Mouse (Mus musculus) limb, embryonic 11.5 days (tissue): ENCODE measurements at regions not wholly inside any gene's neighbourhood (a gene's known extent, or its start where the extent isn't known, plus 50 kb on each side); places are given as distances from the start of the nearest gene placed in this dataset.

Source experiments
- ATAC-seq: fragments of 200-750 bp; cut with Nextera tagmentation; 2 replicates; pipeline ENCODE4 v1.8.0; 2017; ENCODE audit warnings: low read depth; ENCODE audit not compliant: insufficient number of reproducible peaks, low FRiP score, low TSS enrichment
- DNase-seq: peaks from one replicate; pipeline ENCODE4 v3.0.0-alpha.2; 2015; ENCODE audit warnings: low spot score
- H3K27ac ChIP-seq: fragments of 300-500 bp; sonication (generic); replicated peaks from 2 replicates; pipeline ENCODE4 v1.5.1; 2014; ENCODE audit warnings: low read depth, mild to moderate bottlenecking, low read length
- H3K27me3 ChIP-seq: fragments of 300-500 bp; sonication (generic); 2 replicates; pipeline ENCODE4 v1.6.1; 2014; ENCODE audit warnings: mild to moderate bottlenecking, low read length, mixed read lengths; ENCODE audit not compliant: control insufficient read depth, insufficient read depth
- H3K36me3 ChIP-seq: fragments of 300-500 bp; sonication (generic); 2 replicates; pipeline ENCODE4 v1.6.1; 2014; ENCODE audit warnings: mild to moderate bottlenecking, low read length, moderate library complexity, mixed read lengths; ENCODE audit not compliant: control insufficient read depth, insufficient read depth
- H3K4me1 ChIP-seq: fragments of 300-500 bp; sonication (generic); 2 replicates; pipeline ENCODE4 v1.6.1; 2014; ENCODE audit warnings: low read length, mixed read lengths; ENCODE audit not compliant: control insufficient read depth, insufficient read depth
- H3K4me2 ChIP-seq: fragments of 300-500 bp; sonication (generic); 2 replicates; pipeline ENCODE4 v1.6.1; 2014; ENCODE audit warnings: low read depth, mild to moderate bottlenecking, moderate library complexity; ENCODE audit not compliant: severe bottlenecking
- H3K4me3 ChIP-seq: fragments of 300-500 bp; sonication (generic); 2 replicates; pipeline ENCODE4 v1.5.1; 2014; ENCODE audit warnings: low read depth, low read length
- H3K9ac ChIP-seq: fragments of 300-500 bp; sonication (generic); 2 replicates; pipeline ENCODE4 v1.6.1; 2014; ENCODE audit warnings: mild to moderate bottlenecking, low read length
- H3K9me3 ChIP-seq: fragments of 300-500 bp; sonication (generic); 2 replicates; pipeline ENCODE4 v1.6.1; 2016; ENCODE audit warnings: low read length; ENCODE audit not compliant: control insufficient read depth
- WGBS: fragments of 180-500 bp; shearing (Covaris S2); extraction: QIAGEN DNeasy Blood & Tissue Kit; methylation state at CpG from one replicate; pipeline ENCODE4 v1.1.7; 2014; 5-methylcytosine and 5-hydroxymethylcytosine counted together

DNA sequence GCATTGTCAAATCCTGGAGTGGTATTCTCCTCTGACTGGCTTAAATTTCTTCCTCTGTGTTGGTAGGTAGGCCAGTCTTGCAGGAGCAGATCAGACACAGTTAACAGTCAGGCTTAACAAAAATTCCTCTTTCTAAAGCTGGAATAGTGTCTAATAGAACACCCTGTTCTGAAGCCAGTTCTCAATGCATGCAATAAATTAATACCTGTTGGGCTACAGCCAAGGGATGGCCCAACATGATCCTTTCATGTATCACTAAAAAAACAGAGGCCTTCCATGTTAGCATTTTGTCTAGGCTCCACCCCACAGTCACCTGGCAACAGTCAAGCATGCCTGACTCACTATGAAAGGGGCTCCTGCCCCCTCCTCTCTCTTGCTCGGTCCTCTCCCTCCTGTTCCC is 89.2 kb downstream of the Gm19935 start:
- no peaks in the 10 kb centered on the region for H3K4me1 ChIP-seq
- 64% methylated on average over 1 of the region's 1 CpGs for WGBS
- DNase-seq (no peak), ATAC-seq (no peak)
- no peak overlapping the region for H3K4me2 ChIP-seq
- H3K4me3 ChIP-seq: no peak overlapping the region
- no peak overlapping the region for H3K9ac ChIP-seq
- no peaks in the 10 kb centered on the region for H3K27me3 ChIP-seq
- no peaks in the 10 kb centered on the region for H3K9me3 ChIP-seq
- H3K27ac ChIP-seq: no peak overlapping the region
- H3K36me3 ChIP-seq: no peaks in the 10 kb centered on the region

DNA sequence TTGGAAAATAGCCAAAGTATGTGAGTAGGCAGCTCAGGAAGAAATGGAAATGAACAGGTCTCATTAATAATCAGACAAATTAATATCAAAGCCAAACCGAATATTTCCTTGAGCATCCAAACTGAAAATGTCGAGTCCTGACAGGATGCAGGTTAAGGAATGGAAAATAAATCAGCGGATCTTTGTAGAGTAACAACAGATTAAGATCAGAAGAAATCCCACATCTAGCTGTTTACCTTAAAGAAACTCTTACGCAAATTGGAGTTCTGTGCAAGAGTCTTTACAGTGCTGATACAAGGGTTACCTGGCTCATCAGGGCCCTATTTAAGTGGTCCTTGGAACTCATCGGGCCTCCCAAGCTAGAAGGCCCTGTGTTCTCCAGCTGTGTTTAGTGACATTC is 92.0 kb downstream of the Gm19935 start:
- Histone ChIP-seq H3K9me3 (no peaks in the 10 kb centered on the region), H3K27me3 (no peaks in the 10 kb centered on the region), H3K4me3 (no peak overlapping the region), H3K27ac (no peak overlapping the region), H3K36me3 (no peaks in the 10 kb centered on the region), H3K4me1 (no peaks in the 10 kb centered on the region), H3K4me2 (no peak overlapping the region), H3K9ac (no peak overlapping the region)
- WGBS: 90% methylated on average over 5 of the region's 5 CpGs
- DNase-seq (no peak), ATAC-seq (no peak)

DNA sequence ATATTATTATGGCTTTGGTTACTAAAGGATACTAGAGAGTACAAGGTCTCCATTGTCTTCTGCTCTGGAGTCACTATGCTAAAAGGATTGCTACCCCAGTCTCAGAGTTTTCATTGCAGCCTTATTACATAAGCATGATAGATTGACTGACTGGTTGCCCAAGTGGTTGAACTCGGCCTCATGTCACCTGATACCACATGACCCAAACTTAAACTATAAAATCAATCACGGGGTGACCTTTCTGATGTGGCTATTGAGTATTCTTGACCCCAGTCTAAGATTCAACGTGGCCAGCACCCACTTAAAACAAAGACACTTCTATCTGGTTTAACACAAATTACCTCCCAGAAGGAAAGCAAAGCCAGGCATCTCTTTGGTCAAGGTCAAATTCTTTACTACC is 100.8 kb downstream of the Gm19935 start:
- ATAC-seq (no peak), DNase-seq (no peak)
- 47% methylated on average over 3 of the region's 3 CpGs for WGBS

DNA sequence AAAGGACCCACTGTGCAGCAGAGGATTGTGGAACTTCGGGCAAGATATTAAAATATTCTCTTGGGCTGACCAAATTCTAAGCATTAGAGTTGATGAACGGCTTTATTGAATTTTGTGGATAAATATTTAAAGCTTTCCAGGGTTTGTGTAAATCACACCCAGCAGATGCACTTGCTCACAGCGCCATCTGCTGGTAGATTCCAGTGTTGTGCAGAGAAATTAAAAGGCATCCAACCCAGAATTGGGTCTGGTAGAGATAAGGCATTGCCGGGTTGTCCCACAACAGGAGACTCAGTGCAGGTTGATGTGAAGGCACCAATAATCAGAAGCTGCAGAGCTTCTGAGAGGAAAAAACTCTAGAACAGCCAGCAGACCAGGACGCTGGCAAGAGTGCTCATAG is 108.7 kb downstream of the Gm19935 start:
- no peaks in the 10 kb centered on the region for H3K27me3 ChIP-seq
- no peak overlapping the region for H3K27ac ChIP-seq
- H3K36me3 ChIP-seq: no peaks in the 10 kb centered on the region
- WGBS: 22% methylated on average over 5 of the region's 5 CpGs
- H3K4me3 ChIP-seq: no peak overlapping the region
- H3K4me2 ChIP-seq: no peak overlapping the region
- no peaks in the 10 kb centered on the region for H3K9me3 ChIP-seq
- H3K4me1 ChIP-seq: no peaks in the 10 kb centered on the region
- H3K9ac ChIP-seq: no peak overlapping the region
- DNase-seq (peak; percentile 74), ATAC-seq (no peak)

More for the DNA sequence above, 100.8 kb downstream of the Gm19935 start:
- H3K9ac ChIP-seq: no peak overlapping the region
- no peaks in the 10 kb centered on the region for H3K27me3 ChIP-seq
- no peak overlapping the region for H3K27ac ChIP-seq
- no peaks in the 10 kb centered on the region for H3K4me1 ChIP-seq
- no peaks in the 10 kb centered on the region for H3K36me3 ChIP-seq
- H3K4me2 ChIP-seq: no peak overlapping the region
- no peak overlapping the region for H3K4me3 ChIP-seq
- H3K9me3 ChIP-seq: no peaks in the 10 kb centered on the region

DNA sequence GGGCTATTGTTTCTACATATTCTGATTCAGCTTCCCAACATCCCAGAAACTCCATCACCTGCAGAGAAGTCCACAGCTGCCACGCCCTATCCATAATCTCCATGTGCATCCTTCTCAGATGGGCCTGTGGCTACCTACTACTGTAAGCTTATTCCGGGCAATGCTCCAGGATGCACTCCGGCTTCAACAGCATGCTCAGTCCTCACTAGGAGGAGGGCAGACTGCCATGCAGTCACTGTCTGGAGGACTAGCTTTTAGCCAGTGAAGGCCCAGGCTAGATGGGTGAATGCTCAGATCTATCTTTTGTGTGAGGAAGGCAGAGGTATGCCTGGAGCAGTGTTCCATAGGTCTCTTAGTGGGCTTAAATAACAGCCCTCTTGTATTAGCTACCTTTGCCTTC is 124.7 kb downstream of the Gm19935 start:
- DNase-seq (no peak), ATAC-seq (no peak)
- H3K27ac ChIP-seq: no peak overlapping the region
- H3K4me3 ChIP-seq: no peak overlapping the region
- no peak overlapping the region for H3K9ac ChIP-seq
- no peaks in the 10 kb centered on the region for H3K27me3 ChIP-seq
- WGBS: 92% methylated on average over 3 of the region's 3 CpGs
- H3K4me2 ChIP-seq: no peak overlapping the region
- H3K4me1 ChIP-seq: no peaks in the 10 kb centered on the region
- no peaks in the 10 kb centered on the region for H3K36me3 ChIP-seq
- H3K9me3 ChIP-seq: no peaks in the 10 kb centered on the region

DNA sequence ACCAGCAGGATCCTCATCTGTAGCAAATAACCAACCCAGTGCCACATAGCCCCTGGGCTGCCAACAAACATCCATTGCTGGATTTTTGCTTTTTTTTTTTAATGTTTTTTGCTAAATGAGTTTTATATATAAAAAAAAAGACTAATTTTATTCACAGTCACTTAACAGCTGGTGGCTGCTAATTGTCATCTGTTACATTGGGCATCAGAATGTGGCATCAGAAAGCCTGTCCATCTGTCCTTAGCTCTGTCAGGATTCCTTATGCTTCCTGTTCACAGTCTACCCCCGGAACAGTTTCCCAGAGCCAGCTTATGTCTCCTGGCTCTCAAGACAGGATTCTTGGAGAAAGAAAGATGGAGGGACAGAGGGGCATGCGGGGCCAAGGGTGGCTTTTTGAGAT is 132.1 kb downstream of the Gm19935 start:
- Histone ChIP-seq H3K27me3 (no peaks in the 10 kb centered on the region), H3K27ac (no peak overlapping the region), H3K4me3 (no peak overlapping the region), H3K4me1 (no peaks in the 10 kb centered on the region), H3K36me3 (no peaks in the 10 kb centered on the region), H3K9me3 (no peaks in the 10 kb centered on the region), H3K4me2 (no peak overlapping the region), H3K9ac (no peak overlapping the region)
- DNase-seq (no peak), ATAC-seq (no peak)
- WGBS: 93% methylated on average over 2 of the region's 2 CpGs

DNA sequence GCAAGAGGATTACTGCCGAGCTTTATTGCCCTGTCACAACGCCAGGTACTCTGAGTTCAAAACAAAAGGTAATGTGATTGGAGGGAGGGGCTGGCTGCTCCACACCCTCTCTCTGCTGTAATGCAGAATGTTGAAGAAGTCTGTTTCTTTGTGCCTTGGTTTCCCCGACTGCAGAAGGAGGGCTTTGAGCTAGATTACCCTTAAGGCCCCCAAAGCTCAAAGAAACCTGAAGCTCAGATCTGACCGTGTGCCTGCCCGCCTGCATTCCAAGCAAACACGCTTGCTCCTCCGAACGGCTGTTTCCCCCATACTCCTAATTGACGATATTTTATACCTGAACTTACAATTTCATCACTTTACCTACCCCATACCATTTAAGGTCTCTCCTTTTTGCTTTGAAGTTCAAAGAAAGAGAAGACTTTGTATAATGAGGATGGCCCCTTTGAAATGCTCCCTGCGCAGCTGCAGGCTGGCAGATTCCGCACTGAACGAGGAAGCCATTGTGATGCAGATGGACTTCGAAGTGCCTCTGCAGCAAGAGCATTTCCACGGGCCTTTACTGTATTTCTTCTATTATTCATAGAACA is 146.6 kb downstream of the Gm19935 start:
- Histone ChIP-seq H3K4me3 (peak overlapping the region; percentile 20), H3K27me3 (no peaks in the 10 kb centered on the region), H3K9ac (0 out of 2 replicates have a peak overlapping the region, but pooled peaks have one; percentile 12), H3K36me3 (no peaks in the 10 kb centered on the region), H3K4me2 (peak overlapping the region; percentile 55), H3K27ac (no peak overlapping the region), H3K4me1 (no peaks in the 10 kb centered on the region), H3K9me3 (no peaks in the 10 kb centered on the region)
- DNase-seq (peak; percentile 56), ATAC-seq (no peak)
- 2% methylated on average over 14 of the region's 14 CpGs for WGBS

DNA sequence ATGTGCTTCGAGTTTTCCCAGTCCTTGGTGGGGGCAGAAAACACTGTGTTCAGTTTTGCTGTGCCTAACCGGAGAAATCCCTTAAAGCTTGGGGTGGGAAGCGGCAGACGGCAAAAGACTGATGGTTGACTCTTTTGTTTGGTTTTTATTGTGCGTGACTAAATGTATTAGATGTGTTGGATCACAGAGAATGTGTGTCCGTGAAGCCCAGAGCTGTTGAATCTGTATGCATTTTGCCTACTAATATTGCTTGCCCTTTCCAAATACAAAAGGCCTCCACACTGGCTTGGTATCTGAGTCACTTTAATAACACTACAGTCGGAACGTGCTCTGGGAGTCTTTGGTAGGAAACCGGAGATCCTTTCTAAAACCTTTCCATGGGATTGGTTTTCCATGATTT is 147.8 kb downstream of the Gm19935 start:
- WGBS: 72% methylated on average over 9 of the region's 9 CpGs
- Histone ChIP-seq H3K4me3 (no peak overlapping the region), H3K9me3 (no peaks in the 10 kb centered on the region), H3K27me3 (no peaks in the 10 kb centered on the region), H3K4me1 (no peaks in the 10 kb centered on the region), H3K4me2 (no peak overlapping the region), H3K9ac (no peak overlapping the region), H3K27ac (no peak overlapping the region), H3K36me3 (no peaks in the 10 kb centered on the region)
- ATAC-seq (no peak), DNase-seq (no peak)

DNA sequence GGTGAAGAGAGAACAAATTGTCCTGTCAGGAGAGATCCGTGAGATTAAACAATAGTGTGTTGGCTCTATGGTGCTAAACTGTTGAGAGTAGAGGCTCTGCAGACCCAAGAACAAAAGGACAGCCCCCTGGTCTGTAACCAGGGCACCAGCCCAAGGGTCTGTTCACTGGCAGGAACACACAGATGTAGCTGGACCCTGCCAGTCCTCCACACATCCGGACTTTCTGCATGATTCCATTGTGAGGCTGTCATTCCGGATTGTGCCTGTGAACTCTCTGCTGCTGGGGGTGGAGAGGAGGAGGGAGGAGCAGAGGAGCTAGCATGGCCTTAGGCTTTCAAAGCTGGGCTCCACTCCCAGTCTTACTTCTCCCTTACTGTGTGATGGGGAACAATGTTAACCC is 158.1 kb downstream of the Gm19935 start:
- 39% methylated on average over 3 of the region's 3 CpGs for WGBS
- no peak for DNase-seq

More for the DNA sequence above, 158.1 kb downstream of the Gm19935 start:
- Histone ChIP-seq H3K36me3 (no peaks in the 10 kb centered on the region), H3K9me3 (peaks cover 2% of the 10 kb centered on the region; the same call in 1 of the 2 replicates), H3K27ac (no peak overlapping the region), H3K4me1 (no peaks in the 10 kb centered on the region), H3K4me3 (no peak overlapping the region), H3K9ac (no peak overlapping the region), H3K4me2 (no peak overlapping the region), H3K27me3 (no peaks in the 10 kb centered on the region)
- no peak for ATAC-seq
